Mouse (Mus musculus) forebrain, embryonic 13.5 days (tissue): ENCODE measurements around the gene Olfr281. TPM values are rescaled to one million over a fixed set of nuclear protein-coding genes. Genes with fewer than 3 reads are reported as not detected.
"Not testable (repeated sequence)": the region's sequence is repeated elsewhere in the genome, so short reads cannot be mapped to it uniquely, and the experiment has no call there.

ENCODE experiments used
- ATAC-seq: fragments of 200-750 bp; cut with Nextera tagmentation; 2 replicates; pipeline ENCODE4 v1.8.0; 2017
- H3K27ac ChIP-seq: fragments of 300-500 bp; sonication (generic); 2 replicates; pipeline ENCODE4 v1.5.1; 2015; ENCODE audit warnings: inconsistent platforms, mild to moderate bottlenecking, moderate library complexity
- H3K27me3 ChIP-seq: fragments of 300-500 bp; sonication (generic); 2 replicates; pipeline ENCODE4 v1.6.1; 2015; ENCODE audit warnings: mild to moderate bottlenecking, inconsistent platforms
- H3K36me3 ChIP-seq: fragments of 300-500 bp; sonication (generic); 2 replicates; pipeline ENCODE4 v1.6.1; 2015; ENCODE audit warnings: mild to moderate bottlenecking, inconsistent platforms; ENCODE audit not compliant: poor library complexity, severe bottlenecking
- H3K4me1 ChIP-seq: fragments of 300-500 bp; sonication (generic); 2 replicates; pipeline ENCODE4 v1.6.1; 2015; ENCODE audit warnings: inconsistent platforms
- H3K4me2 ChIP-seq: fragments of 300-500 bp; sonication (generic); 2 replicates; pipeline ENCODE4 v1.6.1; 2015; ENCODE audit warnings: inconsistent platforms, mild to moderate bottlenecking, moderate library complexity
- H3K4me3 ChIP-seq: fragments of 300-500 bp; sonication (generic); 2 replicates; pipeline ENCODE4 v1.5.1; 2015; ENCODE audit warnings: mild to moderate bottlenecking, inconsistent platforms
- H3K9ac ChIP-seq: fragments of 300-500 bp; sonication (generic); 2 replicates; pipeline ENCODE4 v1.6.1; 2015; ENCODE audit warnings: mild to moderate bottlenecking, inconsistent platforms
- H3K9me3 ChIP-seq: fragments of 300-500 bp; sonication (generic); replicated peaks from 2 replicates; pipeline ENCODE4 v1.6.1; 2016; ENCODE audit warnings: inconsistent platforms
- WGBS: fragments of 180-500 bp; shearing (Covaris S2); methylation state at CpG from one replicate; pipeline ENCODE4 v1.1.7; 2015; 5-methylcytosine and 5-hydroxymethylcytosine counted together
- polyA plus RNA-seq: library from polyadenylated mRNA; unstranded; fragments of >200 nt; fragmentation: Nextera tagmentation; extraction: Ambion mirVana; gene quantifications from 2 replicates; pipeline ENCODE4 v1.2.1, GENCODE M21; 2015

Gene Olfr281
- not detected in 2 replicates for polyA plus RNA-seq

DNA sequence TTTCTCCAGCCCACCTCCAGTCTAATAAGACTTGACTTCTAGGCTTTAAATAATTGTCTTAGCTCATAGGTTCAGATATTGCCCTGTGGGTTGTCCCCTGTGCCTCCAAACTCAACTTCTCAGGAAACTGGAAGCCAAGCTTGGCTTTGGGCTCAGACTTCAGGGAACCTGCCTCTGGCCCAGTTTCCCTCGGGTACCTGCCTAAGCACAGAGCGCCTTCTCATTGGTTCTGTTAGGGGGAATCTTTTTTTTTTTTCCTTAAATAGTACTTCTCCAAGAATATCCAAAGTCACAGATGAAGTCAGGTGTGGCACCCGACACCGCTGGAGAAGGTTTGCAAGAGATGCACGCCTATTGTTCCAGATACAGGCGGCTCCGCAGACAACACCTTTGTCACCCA, at the start of gene Olfr281:
TSS of gene Olfr281 (plus strand) at position 301 of the 400 bp plus-strand sequence.
- Histone ChIP-seq H3K4me3 (no peak within 1 kb of the TSS), H3K9me3 (no peaks in the 10 kb centered on the region), H3K27me3 (no peaks in the 10 kb centered on the region), H3K36me3 (no peaks in the 10 kb centered on the region), H3K4me2 (no peak within 1 kb of the TSS), H3K4me1 (no peaks in the 10 kb centered on the region), H3K9ac (no peak within 1 kb of the TSS), H3K27ac (no peak within 1 kb of the TSS)
- 94% methylated on average over 7 of the region's 7 CpGs for WGBS
- no peak for ATAC-seq

DNA sequence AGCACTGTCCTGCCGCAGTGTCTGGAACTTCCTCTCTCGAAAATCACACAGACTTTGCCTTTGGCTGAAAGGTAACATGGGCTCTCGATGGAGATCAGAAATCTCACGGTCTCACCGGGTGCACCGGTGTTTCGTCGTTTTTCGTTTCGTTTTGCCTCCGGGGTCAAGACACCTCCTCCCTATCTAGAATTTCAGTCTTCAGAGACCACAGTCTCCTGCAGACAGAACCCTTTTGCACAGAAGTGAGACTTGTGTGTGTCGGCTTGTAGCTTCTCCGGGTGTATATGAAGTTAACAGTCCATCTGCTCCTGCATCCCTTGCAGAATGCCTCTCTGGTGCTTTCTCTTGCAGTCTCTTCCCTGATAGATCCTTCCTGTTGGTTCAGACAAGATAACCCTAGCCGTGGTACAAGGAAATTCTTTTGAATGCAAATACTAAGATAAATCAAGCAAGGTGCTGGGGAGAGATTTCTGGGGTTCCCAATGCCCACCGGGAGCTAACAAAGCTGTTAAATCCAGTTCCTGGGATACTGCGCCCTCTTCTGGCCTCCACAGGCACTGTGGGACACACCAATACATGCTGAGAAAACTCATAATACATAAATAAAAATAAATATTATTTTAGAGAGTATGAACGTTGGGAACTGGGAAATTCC, 43.9 kb upstream of the Olfr281 start:
- 78% methylated on average over 17 of the region's 17 CpGs for WGBS
- no peak overlapping the region for H3K4me3 ChIP-seq
- H3K36me3 ChIP-seq, result no peaks in the 10 kb centered on the region
- no peak for ATAC-seq
- H3K4me2 ChIP-seq, result no peak overlapping the region
- H3K27ac ChIP-seq, result no peak overlapping the region
- H3K4me1 ChIP-seq, result no peaks in the 10 kb centered on the region
- no peak overlapping the region for H3K9ac ChIP-seq
- no peaks in the 10 kb centered on the region for H3K9me3 ChIP-seq
- no peaks in the 10 kb centered on the region for H3K27me3 ChIP-seq

DNA sequence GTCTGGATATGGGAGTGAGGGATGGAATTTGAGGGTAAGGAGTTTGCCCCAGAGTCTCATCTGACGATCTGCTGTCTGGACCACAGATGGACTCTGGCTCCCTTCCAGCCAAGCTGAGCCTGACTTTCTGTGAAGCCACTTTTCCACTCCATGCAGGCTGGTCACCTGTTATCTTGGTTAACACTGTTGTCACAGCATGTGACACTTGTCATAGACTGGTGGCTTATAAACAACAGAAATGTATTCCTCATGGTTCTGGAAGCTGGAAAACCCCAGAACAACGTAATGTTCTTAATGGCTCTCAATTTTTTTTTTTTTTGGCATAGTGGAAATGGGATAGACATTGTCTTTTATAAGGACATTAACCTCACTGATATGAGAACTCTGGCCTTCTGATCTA, 42.8 kb upstream of the Olfr281 start:
- Histone ChIP-seq H3K36me3 (no peaks in the 10 kb centered on the region), H3K4me3 (no peak overlapping the region), H3K27ac (no peak overlapping the region), H3K4me1 (no peaks in the 10 kb centered on the region), H3K4me2 (no peak overlapping the region), H3K27me3 (no peaks in the 10 kb centered on the region), H3K9me3 (no peaks in the 10 kb centered on the region), H3K9ac (no peak overlapping the region)
- no peak for ATAC-seq
- WGBS, result 88% methylated on average over 2 of the region's 2 CpGs

DNA sequence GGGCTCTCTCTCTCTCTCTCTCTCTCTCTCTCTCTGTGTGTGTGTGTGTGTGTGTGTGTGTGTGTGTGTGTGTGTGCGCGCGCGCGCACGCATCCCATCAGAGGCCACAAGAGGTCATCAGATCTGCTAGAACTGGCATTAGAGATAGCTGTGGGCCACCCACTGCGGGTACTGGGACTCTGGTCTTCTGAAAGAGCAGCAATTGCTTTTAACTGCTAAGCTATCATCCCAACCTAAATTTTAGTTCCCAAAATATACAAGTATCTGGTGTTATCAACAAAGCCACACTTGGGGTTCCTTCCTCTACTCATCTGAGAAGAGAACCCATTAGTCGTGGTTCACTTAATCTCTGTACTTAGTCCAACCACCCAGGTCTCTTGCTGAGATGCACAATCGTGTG, 42.1 kb upstream of the Olfr281 start:
- H3K4me3 ChIP-seq, result no peak overlapping the region
- no peaks in the 10 kb centered on the region for H3K27me3 ChIP-seq
- no peaks in the 10 kb centered on the region for H3K9me3 ChIP-seq
- H3K4me2 ChIP-seq, result no peak overlapping the region
- no peaks in the 10 kb centered on the region for H3K36me3 ChIP-seq
- no peak overlapping the region for H3K27ac ChIP-seq
- ATAC-seq, result no peak
- WGBS, result 88% methylated on average over 9 of the region's 9 CpGs
- no peaks in the 10 kb centered on the region for H3K4me1 ChIP-seq
- H3K9ac ChIP-seq, result no peak overlapping the region

DNA sequence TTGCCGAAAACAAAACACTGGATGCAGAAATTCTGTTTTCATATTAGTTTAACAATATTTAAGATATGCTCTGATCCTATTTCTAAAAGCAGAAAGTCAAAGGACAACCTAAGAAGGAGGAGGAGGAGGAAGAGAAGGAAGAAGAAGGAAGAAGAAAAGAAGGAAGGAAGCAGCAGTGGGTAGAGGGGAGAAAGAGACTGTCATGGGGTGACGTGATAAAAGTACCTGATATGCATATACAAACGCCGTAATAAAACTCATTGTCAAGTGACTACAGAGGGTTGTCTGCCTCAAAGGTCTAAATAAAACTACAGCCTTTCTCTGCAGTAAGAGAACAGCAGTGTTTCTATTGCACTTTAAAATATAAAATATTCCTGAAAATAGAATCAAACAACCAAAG, 36.4 kb upstream of the Olfr281 start:
- Histone ChIP-seq H3K4me1 (no peaks in the 10 kb centered on the region), H3K9ac (no peak overlapping the region), H3K36me3 (no peaks in the 10 kb centered on the region), H3K9me3 (no peaks in the 10 kb centered on the region), H3K4me2 (no peak overlapping the region), H3K27ac (no peak overlapping the region), H3K4me3 (no peak overlapping the region), H3K27me3 (no peaks in the 10 kb centered on the region)
- ATAC-seq, result no peak
- WGBS, result 71% methylated on average over 4 of the region's 4 CpGs

DNA sequence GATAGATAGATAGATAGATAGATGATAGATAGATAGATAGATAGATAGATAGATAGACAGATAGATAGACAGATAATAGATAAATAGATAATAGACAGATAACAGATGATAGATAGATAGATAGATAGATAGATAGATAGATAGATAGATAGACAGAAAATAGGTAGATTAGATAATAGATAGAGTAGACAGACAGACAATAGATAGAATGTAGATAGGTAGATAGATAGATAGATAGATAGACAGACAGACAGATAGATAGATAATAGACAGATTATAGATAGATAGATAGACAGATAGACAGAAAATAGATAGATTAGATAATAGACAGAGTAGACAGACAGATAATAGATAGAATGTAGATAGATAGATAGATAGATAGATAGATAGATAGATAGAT, 35.6 kb upstream of the Olfr281 start:
- not testable (repeated sequence) for H3K36me3 ChIP-seq, H3K27ac ChIP-seq, H3K4me1 ChIP-seq, H3K4me3 ChIP-seq, H3K9ac ChIP-seq, H3K27me3 ChIP-seq, ATAC-seq, H3K9me3 ChIP-seq, H3K4me2 ChIP-seq

DNA sequence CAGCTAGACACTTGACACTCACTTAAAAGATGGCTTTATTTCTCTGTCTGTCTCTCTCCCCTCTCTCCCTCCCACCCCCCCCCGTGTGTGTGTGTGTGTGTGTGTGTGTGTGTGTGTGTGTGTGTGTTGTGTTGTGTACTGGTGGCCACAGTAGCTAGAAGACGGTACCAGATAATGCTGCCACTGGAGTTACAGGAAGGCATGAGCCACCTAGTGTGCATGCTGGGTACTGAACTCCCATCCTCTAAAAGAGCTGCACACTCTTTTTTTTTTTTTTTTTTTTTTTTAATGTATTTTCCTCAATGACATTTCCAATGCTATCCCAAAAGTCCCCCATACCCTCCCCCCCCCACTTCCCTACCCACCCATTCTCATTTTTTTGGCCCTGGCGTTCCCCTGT, 35.1 kb upstream of the Olfr281 start:
- ATAC-seq, H3K9me3 ChIP-seq, H3K27ac ChIP-seq, H3K9ac ChIP-seq, H3K36me3 ChIP-seq, H3K4me1 ChIP-seq, H3K27me3 ChIP-seq, H3K4me3 ChIP-seq, H3K4me2 ChIP-seq: not testable (repeated sequence)
- 50% methylated on average over 2 of the region's 3 CpGs for WGBS

DNA sequence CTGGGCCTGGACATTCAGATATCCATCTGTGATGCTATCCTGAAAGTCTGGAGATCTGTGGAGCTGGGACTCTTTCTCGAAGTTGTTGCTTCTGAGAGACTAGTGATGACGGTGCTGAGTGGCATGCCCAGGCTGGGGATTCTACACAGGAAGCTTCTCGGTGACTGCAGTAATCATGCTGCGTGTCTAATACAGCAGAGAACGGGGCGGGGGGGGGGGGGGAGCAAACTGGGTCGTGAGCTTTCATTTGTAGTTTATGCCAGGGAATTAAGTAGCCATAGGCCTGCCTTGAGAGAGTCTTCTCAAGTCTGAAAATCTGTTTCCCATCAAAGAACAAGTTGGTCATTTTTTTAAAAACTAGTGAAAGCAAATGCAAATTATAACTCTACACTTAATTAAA, 34.3 kb upstream of the Olfr281 start:
- Histone ChIP-seq H3K9ac (no peak overlapping the region), H3K9me3 (no peaks in the 10 kb centered on the region), H3K4me3 (no peak overlapping the region), H3K27me3 (no peaks in the 10 kb centered on the region), H3K4me1 (no peaks in the 10 kb centered on the region), H3K4me2 (no peak overlapping the region), H3K27ac (no peak overlapping the region), H3K36me3 (no peaks in the 10 kb centered on the region)
- ATAC-seq, result no peak
- 77% methylated on average over 7 of the region's 7 CpGs for WGBS

DNA sequence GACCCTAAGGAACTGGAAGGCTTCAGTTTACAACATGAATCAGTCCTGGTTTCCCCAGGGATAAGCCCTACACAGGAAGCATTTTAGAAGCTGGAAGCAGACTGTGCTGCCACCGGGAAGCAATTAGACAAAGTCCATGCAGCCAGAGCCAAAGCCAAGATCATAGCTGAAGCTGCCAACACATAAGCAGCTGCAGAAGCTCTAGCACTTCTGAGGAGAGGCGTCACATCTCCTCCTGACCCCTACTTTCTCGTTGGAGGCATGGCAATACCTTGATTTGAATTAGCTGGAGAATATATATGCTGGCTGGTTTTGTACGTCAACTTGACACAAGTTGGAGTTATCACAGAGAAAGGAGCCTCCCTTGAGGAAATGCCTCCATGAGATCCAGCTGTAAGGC, 31.5 kb upstream of the Olfr281 start:
- Histone ChIP-seq H3K4me3 (no peak overlapping the region), H3K36me3 (no peaks in the 10 kb centered on the region), H3K4me2 (no peak overlapping the region), H3K9me3 (no peaks in the 10 kb centered on the region), H3K27me3 (no peaks in the 10 kb centered on the region), H3K4me1 (peaks cover 4% of the 10 kb centered on the region; the same call in 1 of the 2 replicates), H3K27ac (no peak overlapping the region), H3K9ac (no peak overlapping the region)
- no peak for ATAC-seq
- 76% methylated on average over 4 of the region's 4 CpGs for WGBS

DNA sequence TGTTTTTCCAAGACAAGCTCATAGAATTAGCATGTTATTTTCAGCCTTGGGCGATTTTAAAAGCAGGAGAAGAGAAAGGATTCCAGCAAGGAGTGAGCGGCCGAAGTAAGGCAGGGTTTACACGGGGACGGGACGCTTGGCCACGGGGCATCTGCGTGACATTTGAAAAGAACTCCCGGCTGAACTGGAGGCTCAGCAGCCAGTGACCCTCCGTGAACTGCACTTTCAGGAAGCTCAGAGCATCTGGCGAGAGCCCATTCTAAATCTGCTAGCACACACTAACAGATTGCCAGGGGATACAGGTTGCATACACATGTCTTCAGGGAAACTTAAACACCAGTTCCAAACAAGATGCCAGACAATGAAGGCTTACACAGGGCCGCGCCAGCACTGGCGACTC, 28.1 kb upstream of the Olfr281 start:
- no peaks in the 10 kb centered on the region for H3K27me3 ChIP-seq
- H3K27ac ChIP-seq, result no peak overlapping the region
- H3K4me1 ChIP-seq, result peaks cover 4% of the 10 kb centered on the region; the same call in 1 of the 2 replicates
- no peak overlapping the region for H3K4me3 ChIP-seq
- H3K4me2 ChIP-seq, result no peak overlapping the region
- no peaks in the 10 kb centered on the region for H3K36me3 ChIP-seq
- ATAC-seq, result no peak
- H3K9me3 ChIP-seq, result no peaks in the 10 kb centered on the region
- H3K9ac ChIP-seq, result no peak overlapping the region
- WGBS, result 70% methylated on average over 14 of the region's 14 CpGs

DNA sequence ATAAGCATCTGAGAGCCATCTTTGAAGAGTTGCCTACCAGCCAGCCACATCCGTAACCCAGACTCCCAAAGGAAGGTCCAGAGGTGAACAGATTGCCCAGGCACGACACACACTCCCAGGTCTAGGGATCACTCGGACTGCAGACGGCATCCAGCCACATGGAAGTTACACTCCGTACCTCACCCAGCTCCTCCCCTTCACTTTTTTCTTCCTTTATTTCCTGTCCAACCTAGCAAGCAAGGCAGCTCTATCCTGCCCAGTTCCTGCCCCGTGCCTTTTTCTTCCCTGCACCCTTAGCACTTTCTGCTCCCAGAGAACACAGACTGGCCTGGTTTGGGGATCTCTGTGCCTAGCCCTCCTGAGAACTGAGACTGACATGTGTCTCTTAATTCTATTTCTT, 27.6 kb upstream of the Olfr281 start:
- H3K4me2 ChIP-seq, result no peak overlapping the region
- H3K36me3 ChIP-seq, result no peaks in the 10 kb centered on the region
- H3K27ac ChIP-seq, result no peak overlapping the region
- peaks cover 4% of the 10 kb centered on the region; the same call in 1 of the 2 replicates for H3K4me1 ChIP-seq
- no peak overlapping the region for H3K9ac ChIP-seq
- H3K9me3 ChIP-seq, result no peaks in the 10 kb centered on the region
- 68% methylated on average over 6 of the region's 6 CpGs for WGBS
- no peak for ATAC-seq
- no peaks in the 10 kb centered on the region for H3K27me3 ChIP-seq
- H3K4me3 ChIP-seq, result no peak overlapping the region

DNA sequence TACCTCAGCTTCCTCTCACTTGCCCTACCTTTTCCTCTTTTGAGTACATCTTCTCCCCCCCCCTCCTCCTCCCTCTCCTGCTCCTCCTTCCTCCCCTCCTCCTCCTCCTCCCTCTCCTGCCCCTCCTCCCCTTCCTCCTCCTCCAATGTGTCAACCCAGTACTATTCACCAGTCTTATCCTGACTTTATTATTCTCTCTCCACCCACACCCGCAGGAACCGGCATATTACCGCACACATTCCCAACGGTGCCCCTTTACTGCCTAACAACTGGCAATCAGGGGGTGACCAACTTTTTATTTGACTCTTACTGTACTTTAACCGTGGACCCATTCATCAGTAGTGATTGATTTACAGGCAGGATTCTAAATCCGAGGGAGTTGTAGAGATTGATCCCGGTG, 27.2 kb upstream of the Olfr281 start:
- H3K9me3 ChIP-seq, result no peaks in the 10 kb centered on the region
- no peak overlapping the region for H3K9ac ChIP-seq
- H3K27ac ChIP-seq, result no peak overlapping the region
- ATAC-seq, result no peak
- H3K4me2 ChIP-seq, result no peak overlapping the region
- peaks cover 4% of the 10 kb centered on the region; the same call in 1 of the 2 replicates for H3K4me1 ChIP-seq
- H3K4me3 ChIP-seq, result no peak overlapping the region
- H3K36me3 ChIP-seq, result no peaks in the 10 kb centered on the region
- no peaks in the 10 kb centered on the region for H3K27me3 ChIP-seq
- WGBS, result 89% methylated on average over 7 of the region's 7 CpGs

DNA sequence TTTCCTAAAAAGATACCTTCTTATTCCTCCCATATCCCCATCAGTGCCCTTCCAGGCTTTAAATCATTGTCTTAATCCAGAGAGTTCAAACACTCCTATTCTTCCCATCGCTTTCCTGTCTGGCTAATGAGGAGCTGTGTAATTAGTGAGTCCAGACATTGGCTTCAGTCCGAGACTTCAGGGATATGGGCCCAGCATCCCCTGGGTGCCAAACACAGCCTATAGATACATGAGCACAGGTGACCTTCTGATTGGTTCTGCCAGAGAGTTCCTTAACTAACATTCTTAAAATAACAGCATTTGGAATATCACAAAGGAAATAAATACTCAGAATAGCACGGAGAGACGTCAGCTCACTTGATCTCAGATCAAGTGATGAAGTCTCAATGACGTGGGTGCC, 21.5 kb upstream of the Olfr281 start, which contains the start of gene Olfr282:
TSS of gene Olfr282 (plus strand) at position 301 of the 400 bp plus-strand sequence.
- H3K4me2 ChIP-seq, H3K9me3 ChIP-seq, ATAC-seq, H3K4me3 ChIP-seq, H3K4me1 ChIP-seq, H3K9ac ChIP-seq, H3K36me3 ChIP-seq, H3K27me3 ChIP-seq, H3K27ac ChIP-seq: not testable (repeated sequence)
- 63% methylated on average over 5 of the region's 5 CpGs for WGBS
